Mouse (Mus musculus) kidney, adult 2 months (tissue): ENCODE data around the gene Rin2.

Experiments
- CTCF ChIP-seq: fragments of 200-500 bp; conservative IDR thresholded peaks from 2 replicates; pipeline ENCODE4 v1.5.1; 2011; ENCODE audit warnings: low read depth, mild to moderate bottlenecking, control low read depth, low read length, moderate library complexity, mixed read lengths; ENCODE audit not compliant: insufficient read depth, insufficient read length
- POLR2A ChIP-seq: fragments of 200-500 bp; IDR thresholded peaks from one replicate; pipeline ENCODE4 v1.6.1; 2011; ENCODE audit warnings: low read depth, low read length, control low read depth

DNA sequence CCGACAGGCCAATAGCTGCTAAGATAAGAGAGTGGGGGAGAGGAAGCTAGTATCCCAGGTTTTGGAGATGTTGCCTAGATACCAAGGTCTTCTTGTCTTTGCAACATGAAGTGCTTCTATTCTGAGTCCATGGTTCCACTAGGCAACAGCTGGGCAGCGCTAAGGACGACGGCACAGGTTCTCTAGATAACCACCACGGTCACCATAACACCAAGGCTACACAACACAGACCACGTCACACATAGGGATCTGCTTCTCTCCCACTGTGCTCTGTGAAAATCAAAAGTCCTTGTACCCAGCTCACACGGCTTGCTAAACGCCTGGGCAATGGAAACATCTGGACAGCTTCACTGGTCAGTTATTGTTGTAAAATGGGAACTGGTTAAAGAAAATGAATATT lies 262.0 kb downstream of the Rin2 start:
- TF ChIP-seq CTCF (no peak), POLR2A (no peak)
